Mouse (Mus musculus) layer of hippocampus, postnatal 36 days (tissue): ENCODE data around the gene Clp1. TPM values are rescaled to one million over a fixed set of nuclear protein-coding genes. Genes with fewer than 3 reads are reported as not detected.
"Not testable (repeated sequence)": the region's sequence is repeated elsewhere in the genome, so short reads cannot be mapped to it uniquely, and the experiment has no call there.

Experiments
- DNase-seq, 2 experiments: peaks; one replicate each; pipeline ENCODE4 v3.0.0; 2022
- total RNA-seq, 2 experiments: library from RNA; stranded (reverse); gene quantifications; 2 replicates each; pipeline ENCODE4 v1.2.3; 2021

The Clp1 gene
- total RNA-seq, 2 experiments from 2014 or later, result 8.7 to 10.0 TPM

GRCm38 (mm10) chr2:84738271-84738911, 11.2 kb upstream of the Clp1 start:
- no peak for DNase-seq

GRCm38 (mm10) chr2:84737451-84737925, 10.3 kb upstream of the Clp1 start:
- DNase-seq, result no peak

- no peak for DNase-seq
Observed at GRCm38 (mm10) chr2:84736312-84737161, 9.4 kb upstream of the Clp1 start.

GRCm38 (mm10) chr2:84735346-84735920, 8.3 kb upstream of the Clp1 start:
- no peak for DNase-seq

GRCm38 (mm10) chr2:84734919-84735318, 7.8 kb upstream of the Clp1 start:
- DNase-seq, result no peak

- peak in 1 of 2 experiments; percentile 42 for DNase-seq
Observed at GRCm38 (mm10) chr2:84734351-84734864, 7.3 kb upstream of the Clp1 start.

GRCm38 (mm10) chr2:84733579-84734300, 6.6 kb upstream of the Clp1 start, which contains the start of gene Ypel4:
Gene Ypel4 (plus strand): TSS chr2:84734058.
- DNase-seq, result peak; percentile 74 to 78

GRCm38 (mm10) chr2:84732394-84732793, 5.2 kb upstream of the Clp1 start:
- no peak for DNase-seq

- DNase-seq, result no peak
Observed at GRCm38 (mm10) chr2:84731206-84731605, 4.1 kb upstream of the Clp1 start.

- DNase-seq, result not testable (repeated sequence)
Observed at GRCm38 (mm10) chr2:84728191-84728590, 1.0 kb upstream of the Clp1 start.

GRCm38 (mm10) chr2:84726716-84727115, 434 bp downstream of the Clp1 start:
- no peak for DNase-seq

- DNase-seq, result no peak
Observed at GRCm38 (mm10) chr2:84725770-84726169, 1.4 kb downstream of the Clp1 start.

- DNase-seq, result no peak
Observed at GRCm38 (mm10) chr2:84723856-84724255, 3.3 kb downstream of the Clp1 start.

GRCm38 (mm10) chr2:84721182-84721581, 6.0 kb downstream of the Clp1 start:
- DNase-seq, result no peak

- no peak for DNase-seq
Observed at GRCm38 (mm10) chr2:84720718-84721117, 6.4 kb downstream of the Clp1 start.

GRCm38 (mm10) chr2:84717357-84717756, 9.8 kb downstream of the Clp1 start:
- no peak for DNase-seq

- DNase-seq, result no peak
Observed at GRCm38 (mm10) chr2:84716423-84717355, 10.5 kb downstream of the Clp1 start.

GRCm38 (mm10) chr2:84715562-84716361, 11.4 kb downstream of the Clp1 start:
- DNase-seq, result peak; percentile 69 to 73

GRCm38 (mm10) chr2:84714811-84715561, 12.2 kb downstream of the Clp1 start, which contains the start of gene Zdhhc5:
Gene Zdhhc5 (minus strand): TSS chr2:84715180.
- DNase-seq, result peak; percentile 97
